8 mouse cellular contexts compared by ENCODE assay signal in genomic region chr1:167392031-167392640, GRCm38 (mm10). TPM values are rescaled to one million over a fixed set of nuclear protein-coding genes. Genes with fewer than 3 reads are reported as not detected.
DNase-seq lines count a peak whose midpoint lies in the region; ATAC-seq and TF ChIP-seq lines count a peak whose summit lies in the region.

No protein-coding gene starts in this region.

- H3K4me2 ChIP-seq in heart, postnatal 0 days (ENCODE audit: low read depth, low read length): peak overlapping the region; percentile 96
- peak overlapping the region; percentile 71; the same call in 1 of the 2 replicates for H3K4me2 ChIP-seq in midbrain, embryonic 11.5 days

- TF ChIP-seq EP300 in heart, postnatal 0 days (IDR thresholded peaks at IDR 0.05; ENCODE audit: low read depth): no peak

- peak overlapping the region; percentile 95 for H3K27ac ChIP-seq in gastrocnemius, adult 2 months
- H3K27ac ChIP-seq in heart, postnatal 0 days (ENCODE audit: low read depth): peak overlapping the region; percentile 94
- H3K27ac ChIP-seq in midbrain, embryonic 11.5 days (ENCODE audit: low read depth, low read length): no peak overlapping the region

- peak overlapping the region; percentile 82 for H3K4me3 ChIP-seq in gastrocnemius, adult 2 months
- H3K4me3 ChIP-seq in heart, postnatal 0 days (ENCODE audit: low read depth, low read length): peak overlapping the region; percentile 91
- H3K4me3 ChIP-seq in midbrain, embryonic 11.5 days (ENCODE audit: low read depth, low read length): 0 out of 2 replicates have a peak overlapping the region, but pooled peaks have one; percentile 63

- no peaks in the 10 kb centered on the region for H3K27me3 ChIP-seq in heart, postnatal 0 days (ENCODE audit: control insufficient read depth, insufficient read depth, low read length)
- peaks cover 8% of the 10 kb centered on the region for H3K27me3 ChIP-seq in midbrain, embryonic 11.5 days (ENCODE audit: control insufficient read depth, insufficient read depth, low read length)

- peak; percentile 35; the same call in 1 of the 2 replicates for ATAC-seq in heart, postnatal 0 days (ENCODE audit: insufficient read depth, low read depth)
- ATAC-seq in midbrain, embryonic 11.5 days (ENCODE audit: low FRiP score): no peak
- ATAC-seq in inflammation-experienced regulatory T-cells, adult 6 months: no peak

- intact Hi-C loops in gastrocnemius, adult 2 months (cut with DNase I): no loop called here

- peaks cover 13% of the 10 kb centered on the region for H3K4me1 ChIP-seq in heart, postnatal 0 days (ENCODE audit: control insufficient read depth, insufficient read depth)
- H3K4me1 ChIP-seq in midbrain, embryonic 11.5 days (ENCODE audit: control insufficient read depth, insufficient read depth, low read length): 0 out of 2 replicates have a peak, but pooled peaks cover 7% of the 10 kb centered on the region

- H3K9ac ChIP-seq in heart, postnatal 0 days (replicated peaks; ENCODE audit: low read depth, low read length): peak overlapping the region; percentile 76
- H3K9ac ChIP-seq in midbrain, embryonic 11.5 days (ENCODE audit: low read length): no peak overlapping the region

- no peaks in the 10 kb centered on the region for H3K9me3 ChIP-seq in heart, postnatal 0 days (replicated peaks; ENCODE audit: control insufficient read depth, low read length)
- H3K9me3 ChIP-seq in midbrain, embryonic 11.5 days (ENCODE audit: control insufficient read depth, low read length): no peaks in the 10 kb centered on the region

- H3K36me3 ChIP-seq in heart, postnatal 0 days (replicated peaks; ENCODE audit: control insufficient read depth, insufficient read depth, low read length): no peaks in the 10 kb centered on the region
- no peaks in the 10 kb centered on the region for H3K36me3 ChIP-seq in midbrain, embryonic 11.5 days (ENCODE audit: control insufficient read depth, insufficient read depth, low read length)

- DNase-seq in gastrocnemius, adult 2 months: no peak
- no peak for DNase-seq in gastrocnemius, adult 8-10 months (ENCODE audit: low spot score in 2 of 2)
- DNase-seq in adrenal gland, postnatal 25 days: peak; percentile 23
- peak; percentile 77 for DNase-seq in heart, postnatal 0 days (ENCODE audit: low spot score)
- peak; percentile 67 for DNase-seq in midbrain, embryonic 11.5 days (ENCODE audit: low spot score, missing footprints)
- no peak for DNase-seq in thymus, adult 18-20 months
- DNase-seq in embryo, embryonic 10.5 days (ENCODE audit: low spot score): no peak

- WGBS in heart, postnatal 0 days: 20% methylated on average over 2 of the region's 2 CpGs
- WGBS in midbrain, embryonic 11.5 days: 48% methylated on average over 2 of the region's 2 CpGs

- no peak for TF ChIP-seq CTCF in gastrocnemius, adult 2 months (IDR thresholded peaks at IDR 0.05)
- no peak for TF ChIP-seq CTCF in heart, postnatal 0 days (IDR thresholded peaks at IDR 0.05; ENCODE audit: low read depth)

RNA-seq across cellular contexts. Expression of gene Mgst3, which starts 1.5 kb away (rescaled TPM):
- total RNA-seq in gastrocnemius, adult 2 months (2021): 100 to 1,000 TPM; 147 to 151 TPM
- 100 to 1,000 TPM; 127 to 180 (median 152) TPM for total RNA-seq in gastrocnemius, adult 8-10 months (2022)
- 88.5 and 95.1 TPM in 2 replicates for total RNA-seq in adrenal gland, postnatal 25 days (2021)
- total RNA-seq in heart, postnatal 0 days (2014; rRNA removed; ENCODE audit: low replicate concordance): 528 and 566 TPM in 2 replicates
- 306 and 315 TPM in 2 replicates for polyA plus RNA-seq in heart, postnatal 0 days (2015; fragmentation: Nextera tagmentation; extraction: Ambion mirVana)
- polyA plus RNA-seq in midbrain, embryonic 11.5 days (2014; fragmentation: Nextera tagmentation; extraction: Ambion mirVana): 58.9 and 60.8 TPM in 2 replicates
- 1 to 10 TPM; 1.3 to 4.7 (median 1.8) TPM for polyA plus RNA-seq in inflammation-experienced regulatory T-cells, adult 6 months (2017; shearing (Covaris generic))

RNA-seq across cellular contexts. Expression of gene Aldh9a1, which starts 42.3 kb away (rescaled TPM):
- total RNA-seq in gastrocnemius, adult 2 months (2021): 1 to 10 TPM; 4.1 to 5.8 TPM
- 1 to 10 TPM; 1.5 to 4.5 (median 3.4) TPM for total RNA-seq in gastrocnemius, adult 8-10 months (2022)
- total RNA-seq in adrenal gland, postnatal 25 days (2021): 64.4 and 67.5 TPM in 2 replicates
- 8.4 and 17.1 TPM in 2 replicates for total RNA-seq in heart, postnatal 0 days (2014; rRNA removed; ENCODE audit: low replicate concordance)
- polyA plus RNA-seq in heart, postnatal 0 days (2015; fragmentation: Nextera tagmentation; extraction: Ambion mirVana): 44.7 and 46.0 TPM in 2 replicates
- polyA plus RNA-seq in midbrain, embryonic 11.5 days (2014; fragmentation: Nextera tagmentation; extraction: Ambion mirVana): 33.4 and 36.5 TPM in 2 replicates
- 10 to 100 TPM; 47.7 to 61.2 (median 56.2) TPM for polyA plus RNA-seq in inflammation-experienced regulatory T-cells, adult 6 months (2017; shearing (Covaris generic))

Comparison
In these comparisons a context has a peak if more than half of its experiments do, and no peak if none do; other contexts are left out.
1. DNase-seq: peak in adrenal gland, postnatal 25 days (single experiment), heart, postnatal 0 days (single experiment) and midbrain, embryonic 11.5 days (single experiment); none in gastrocnemius, adult 2 months (single experiment), gastrocnemius, adult 8-10 months (0 of 2), thymus, adult 18-20 months (0 of 2) and embryo, embryonic 10.5 days (single experiment).
2. Peak in every context shown above with its lines, with median percentiles within 50 percentile points of each other: H3K4me3 ChIP-seq.